Mouse (Mus musculus) CH12.LX (cell line): ENCODE measurements at regions not wholly inside any gene's neighbourhood (a gene's known extent, or its start where the extent isn't known, plus 50 kb on each side); places are given as distances from the start of the nearest gene placed in this dataset.

Source experiments
- CTCF ChIP-seq, 2 experiments: IDR thresholded peaks in 1 of 2; conservative IDR thresholded peaks in 1 of 2; 2 replicates each; pipeline ENCODE4 v1.5.1; 2011 to 2012; ENCODE audit warnings: low read depth in 2 of 2, low read length in 2 of 2, improper control_type of control experiment in 1 of 2, inconsistent platforms in 1 of 2, mild to moderate bottlenecking in 1 of 2, moderate library complexity in 1 of 2
- MAZ ChIP-seq: IDR thresholded peaks from 2 replicates; pipeline ENCODE4 v1.6.1; 2012; ENCODE audit warnings: low read depth, mild to moderate bottlenecking, inconsistent platforms, low read length, improper control_type of control experiment, moderate library complexity
- MYC ChIP-seq: IDR thresholded peaks from 2 replicates; pipeline ENCODE4 v1.6.1; 2011; ENCODE audit warnings: low read depth, mild to moderate bottlenecking, improper control_type of control experiment, low read length
- NELFE ChIP-seq: IDR thresholded peaks from 2 replicates; pipeline ENCODE4 v1.6.1; 2011; ENCODE audit warnings: low read depth, low read length, improper control_type of control experiment
- POLR2A ChIP-seq: IDR thresholded peaks from 2 replicates; pipeline ENCODE4 v1.6.1; 2011; ENCODE audit warnings: low read depth, mild to moderate bottlenecking, improper control_type of control experiment, low read length
- ZC3H11A ChIP-seq: IDR thresholded peaks from 2 replicates; pipeline ENCODE4 v1.6.1; 2012; ENCODE audit warnings: low read depth, mild to moderate bottlenecking, inconsistent platforms, low read length, improper control_type of control experiment

GRCm38 (mm10) chr16:76472386-76472785 is 98.8 kb upstream of the Nrip1 start:
- TF ChIP-seq POLR2A (no peak), MYC (no peak), MAZ (no peak), CTCF (conservative IDR thresholded peaks at IDR 0.05 in 1 of 2, IDR thresholded peaks at IDR 0.05 in 1 of 2; ENCODE audit: low read depth in 2 of 2, low read length in 2 of 2) (no peak), ZC3H11A (no peak), NELFE (no peak)
